Mouse (Mus musculus): ENCODE results near the gene Scgb1c1.

Scgb1c1 gene

GRCm38 (mm10) chr7:140844905-140845665 is at the start of gene Scgb1c1:
Gene Scgb1c1 (plus strand): TSS chr7:140845547.
- peak; percentile 66 to 83 for DNase-seq (ENCODE audit: low read depth in 1 of 2, low spot score in 2 of 2)

- DNase-seq (ENCODE audit: low read depth in 1 of 2, low spot score in 2 of 2) = no peak
These were observed 47.7 kb upstream of the Scgb1c1 start for GRCm38 (mm10) chr7:140797619-140798018.

- DNase-seq (ENCODE audit: low read depth in 1 of 2, low spot score in 2 of 2) = no peak
These were observed 47.1 kb upstream of the Scgb1c1 start for GRCm38 (mm10) chr7:140798212-140798611.

GRCm38 (mm10) chr7:140802629-140803028 is 42.7 kb upstream of the Scgb1c1 start:
- DNase-seq (ENCODE audit: low read depth in 1 of 2, low spot score in 2 of 2) = no peak

GRCm38 (mm10) chr7:140805704-140806103 is 39.6 kb upstream of the Scgb1c1 start:
- DNase-seq (ENCODE audit: low read depth in 1 of 2, low spot score in 2 of 2) = no peak

GRCm38 (mm10) chr7:140810496-140810895 is 34.9 kb upstream of the Scgb1c1 start:
- DNase-seq (ENCODE audit: low read depth in 1 of 2, low spot score in 2 of 2) = no peak

GRCm38 (mm10) chr7:140811714-140812113 is 33.6 kb upstream of the Scgb1c1 start:
- no peak for DNase-seq (ENCODE audit: low read depth in 1 of 2, low spot score in 2 of 2)

GRCm38 (mm10) chr7:140812850-140813249 is 32.5 kb upstream of the Scgb1c1 start:
- no peak for DNase-seq (ENCODE audit: low read depth in 1 of 2, low spot score in 2 of 2)

- no peak for DNase-seq (ENCODE audit: low read depth in 1 of 2, low spot score in 2 of 2)
These were observed 25.2 kb upstream of the Scgb1c1 start for GRCm38 (mm10) chr7:140820173-140820572.

GRCm38 (mm10) chr7:140821305-140821652 is 24.1 kb upstream of the Scgb1c1 start:
- DNase-seq (ENCODE audit: low read depth in 1 of 2, low spot score in 2 of 2) = no peak

GRCm38 (mm10) chr7:140821653-140822329 is 23.6 kb upstream of the Scgb1c1 start, which contains the start of gene Zfp941:
Gene Zfp941 (minus strand): TSS chr7:140822178.
- DNase-seq (ENCODE audit: low read depth in 1 of 2, low spot score in 2 of 2) = no peak

- no peak for DNase-seq (ENCODE audit: low read depth in 1 of 2, low spot score in 2 of 2)
These were observed 22.6 kb upstream of the Scgb1c1 start for GRCm38 (mm10) chr7:140822731-140823130.

- no peak for DNase-seq (ENCODE audit: low read depth in 1 of 2, low spot score in 2 of 2)
These were observed 17.0 kb upstream of the Scgb1c1 start for GRCm38 (mm10) chr7:140828171-140828881.

- DNase-seq (ENCODE audit: low read depth in 1 of 2, low spot score in 2 of 2) = no peak
These were observed 13.9 kb upstream of the Scgb1c1 start for GRCm38 (mm10) chr7:140831447-140831846.

GRCm38 (mm10) chr7:140833341-140833740 is 12.0 kb upstream of the Scgb1c1 start:
- no peak for DNase-seq (ENCODE audit: low read depth in 1 of 2, low spot score in 2 of 2)

- no peak for DNase-seq (ENCODE audit: low read depth in 1 of 2, low spot score in 2 of 2)
These were observed 10.2 kb upstream of the Scgb1c1 start, which contains the start of gene Urah for GRCm38 (mm10) chr7:140834968-140835757. Gene Urah (plus strand): TSS chr7:140835018.

- DNase-seq (ENCODE audit: low read depth in 1 of 2, low spot score in 2 of 2) = no peak
These were observed 9.6 kb upstream of the Scgb1c1 start for GRCm38 (mm10) chr7:140835758-140836087.

- no peak for DNase-seq (ENCODE audit: low read depth in 1 of 2, low spot score in 2 of 2)
These were observed 8.9 kb upstream of the Scgb1c1 start for GRCm38 (mm10) chr7:140836243-140837115.

- no peak for DNase-seq (ENCODE audit: low read depth in 1 of 2, low spot score in 2 of 2)
These were observed 5.8 kb upstream of the Scgb1c1 start for GRCm38 (mm10) chr7:140839556-140839955.

Data from monocyte, adult 2 months (primary cell).